Mouse (Mus musculus): ENCODE measurements around the gene Znrf1.
"Not testable (repeated sequence)": the region's sequence is repeated elsewhere in the genome, so short reads cannot be mapped to it uniquely, and the experiment has no call there.

Znrf1 gene

DNA sequence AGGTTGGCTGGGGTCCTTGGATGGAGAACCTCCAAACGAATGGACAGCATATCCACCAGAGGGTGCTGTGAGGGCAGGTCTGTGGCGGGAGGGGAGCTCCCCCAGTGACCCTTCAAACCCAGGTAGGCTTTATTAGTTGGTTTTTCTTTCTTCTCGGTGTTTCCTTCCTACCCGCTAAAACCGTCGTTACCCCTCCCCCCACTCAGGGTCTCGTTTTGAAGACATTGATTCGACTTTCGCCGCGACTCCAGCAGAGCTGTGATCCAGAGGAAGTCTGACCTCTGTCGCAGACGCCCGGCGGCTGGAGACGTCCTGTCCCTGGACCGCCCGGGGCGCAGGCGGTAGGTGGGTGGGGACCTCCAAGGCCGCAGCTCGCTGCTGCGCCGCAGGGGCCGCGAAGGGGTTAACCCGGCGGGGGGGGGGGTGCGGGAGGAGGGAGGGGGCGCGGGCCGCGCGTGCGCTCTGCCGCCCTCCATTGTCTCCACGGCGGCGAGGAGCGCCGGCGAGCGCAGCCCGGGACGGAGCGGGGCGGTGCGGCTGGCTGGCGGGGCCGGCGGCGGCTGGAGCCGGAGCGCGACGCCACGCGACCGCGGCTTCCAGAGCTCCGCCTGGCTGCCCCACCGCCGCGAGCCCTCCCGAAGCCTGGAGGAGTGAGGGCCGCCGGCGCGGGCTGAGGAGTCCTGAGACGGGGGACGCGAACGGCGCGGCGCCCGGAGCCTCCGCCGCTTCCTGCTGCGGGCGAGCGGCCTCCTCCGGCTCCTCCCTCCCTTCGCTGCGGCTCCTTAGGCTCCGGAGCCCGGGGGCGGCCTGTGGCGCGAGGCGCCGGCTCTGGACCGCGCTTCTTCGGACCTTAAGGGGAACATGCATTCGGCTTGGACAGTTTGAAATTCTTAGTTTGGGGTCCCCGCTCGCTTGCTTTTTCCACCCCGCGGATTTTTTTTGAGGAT is at the start of gene Znrf1:
TSS of gene Znrf1 (plus strand) at position 67 of the 947 bp plus-strand sequence.
- DNase-seq: peak; percentile 81

DNA sequence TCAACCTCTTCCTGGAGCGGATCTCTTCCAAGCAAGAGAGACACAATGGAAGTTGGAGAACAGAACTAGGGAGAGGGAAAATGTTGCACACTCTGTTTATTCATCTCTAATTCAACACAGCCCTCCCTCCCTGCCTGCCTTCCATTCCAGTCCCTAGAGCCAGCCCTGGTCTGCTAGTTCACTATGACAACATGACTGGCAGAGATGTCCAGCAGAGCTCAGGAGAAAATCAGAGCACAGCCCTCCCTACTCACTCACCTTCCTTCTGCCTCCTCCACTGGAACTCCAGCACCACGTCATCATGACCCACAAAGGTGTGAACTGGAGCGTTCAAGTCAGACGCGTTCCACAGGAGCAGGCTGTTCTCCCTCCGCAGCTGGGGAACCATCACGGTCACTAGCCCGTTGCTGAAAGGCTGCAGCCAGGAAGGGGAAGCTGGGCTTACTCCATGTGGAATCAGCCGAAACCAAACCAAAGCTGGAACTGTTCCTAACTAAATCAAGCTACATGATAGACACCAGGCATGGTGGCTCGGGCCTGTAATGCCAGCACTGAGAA is 45.8 kb upstream of the Znrf1 start:
- no peak for DNase-seq

DNA sequence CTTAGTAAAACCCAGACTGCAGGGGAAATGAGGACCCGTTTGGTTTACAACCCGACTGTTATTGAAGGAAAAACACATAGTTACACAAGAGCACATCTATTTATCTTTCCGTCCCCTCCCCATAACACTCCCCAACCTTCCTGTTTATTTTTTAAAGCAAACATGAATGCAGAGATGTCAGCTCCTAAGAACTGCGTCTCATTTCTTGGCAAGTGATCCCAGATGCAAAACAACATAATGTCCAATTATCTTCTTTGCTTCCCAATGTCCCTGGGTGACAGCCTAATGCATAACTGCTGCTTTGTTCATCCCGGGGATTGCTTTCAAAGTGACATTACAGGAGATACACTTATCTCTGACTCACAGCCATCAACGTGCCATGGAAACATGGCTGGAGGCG is 44.7 kb upstream of the Znrf1 start:
- no peak for DNase-seq

DNA sequence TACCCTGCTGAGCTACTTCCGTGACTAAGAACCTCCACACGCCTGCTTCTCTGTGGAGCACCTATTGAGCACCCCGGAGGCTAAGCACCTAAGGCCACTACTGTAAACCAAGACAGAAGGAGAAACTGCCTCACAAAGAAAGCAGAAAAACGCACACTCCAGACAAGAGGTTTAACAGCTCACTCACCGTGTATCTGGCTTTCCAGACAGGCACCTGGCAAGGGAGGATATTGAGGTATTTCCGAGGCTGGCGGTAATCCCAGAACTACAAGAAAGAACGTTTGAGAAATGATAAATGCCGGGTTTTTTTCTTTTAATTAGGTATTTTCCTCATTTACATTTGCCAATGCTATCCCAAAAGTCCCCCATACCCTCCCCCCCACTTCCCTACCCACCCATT is 43.4 kb upstream of the Znrf1 start:
- no peak for DNase-seq

DNA sequence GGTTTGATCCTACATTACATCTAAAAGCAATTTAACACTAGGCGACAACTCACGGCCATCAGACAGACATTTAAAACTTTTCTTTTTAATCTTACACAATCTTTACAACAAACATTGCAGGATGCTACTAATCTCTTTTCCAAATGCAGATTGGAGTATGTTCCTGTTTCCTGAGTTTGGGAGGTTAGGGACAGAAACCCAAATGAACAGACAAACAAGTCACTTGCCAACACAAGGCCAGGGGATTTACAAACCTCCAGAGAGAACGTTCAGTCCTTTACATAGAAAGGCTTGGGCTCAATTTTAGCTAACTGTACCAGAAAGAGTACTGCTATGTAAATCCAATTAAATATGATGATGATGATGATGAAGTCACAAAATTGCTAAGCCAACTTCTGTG is 42.7 kb upstream of the Znrf1 start:
- no peak for DNase-seq

DNA sequence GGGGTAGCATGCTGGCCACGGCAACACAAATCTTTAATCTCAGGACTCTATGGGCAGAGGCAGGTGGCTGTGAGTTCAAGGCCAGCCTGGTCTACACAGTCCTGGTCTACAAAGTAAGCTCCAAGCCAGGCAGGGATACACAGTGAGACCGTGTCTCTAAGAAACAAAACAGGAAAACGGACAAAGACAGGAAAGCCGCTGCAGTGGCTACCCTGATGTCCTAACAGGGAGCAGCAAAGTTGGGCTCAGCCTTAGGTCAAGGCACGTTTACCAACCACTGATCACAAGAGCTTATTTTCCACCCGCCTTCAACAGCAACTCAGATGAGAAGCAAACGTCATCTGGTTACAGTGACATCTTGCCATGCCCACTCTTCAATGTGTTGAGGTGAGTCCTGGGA is 39.6 kb upstream of the Znrf1 start:
- DNase-seq: peak; percentile 24

DNA sequence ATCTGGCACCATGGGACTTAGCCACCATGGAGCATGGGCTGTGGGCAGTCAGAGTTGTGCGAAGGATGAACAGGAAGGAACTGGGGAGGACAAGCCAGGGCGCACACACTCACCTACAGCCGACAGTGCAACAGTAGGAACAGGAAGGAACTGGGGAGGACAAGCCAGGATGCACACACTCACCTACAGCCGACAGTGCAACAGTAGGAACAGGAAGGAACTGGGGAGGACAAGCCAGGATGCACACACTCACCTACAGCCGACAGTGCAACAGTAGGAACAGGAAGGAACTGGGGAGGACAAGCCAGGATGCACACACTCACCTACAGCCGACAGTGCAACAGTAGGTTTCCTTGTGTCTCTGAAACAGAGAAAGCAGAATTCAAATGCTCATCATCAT is 37.6 kb upstream of the Znrf1 start:
- DNase-seq: not testable (repeated sequence)

DNA sequence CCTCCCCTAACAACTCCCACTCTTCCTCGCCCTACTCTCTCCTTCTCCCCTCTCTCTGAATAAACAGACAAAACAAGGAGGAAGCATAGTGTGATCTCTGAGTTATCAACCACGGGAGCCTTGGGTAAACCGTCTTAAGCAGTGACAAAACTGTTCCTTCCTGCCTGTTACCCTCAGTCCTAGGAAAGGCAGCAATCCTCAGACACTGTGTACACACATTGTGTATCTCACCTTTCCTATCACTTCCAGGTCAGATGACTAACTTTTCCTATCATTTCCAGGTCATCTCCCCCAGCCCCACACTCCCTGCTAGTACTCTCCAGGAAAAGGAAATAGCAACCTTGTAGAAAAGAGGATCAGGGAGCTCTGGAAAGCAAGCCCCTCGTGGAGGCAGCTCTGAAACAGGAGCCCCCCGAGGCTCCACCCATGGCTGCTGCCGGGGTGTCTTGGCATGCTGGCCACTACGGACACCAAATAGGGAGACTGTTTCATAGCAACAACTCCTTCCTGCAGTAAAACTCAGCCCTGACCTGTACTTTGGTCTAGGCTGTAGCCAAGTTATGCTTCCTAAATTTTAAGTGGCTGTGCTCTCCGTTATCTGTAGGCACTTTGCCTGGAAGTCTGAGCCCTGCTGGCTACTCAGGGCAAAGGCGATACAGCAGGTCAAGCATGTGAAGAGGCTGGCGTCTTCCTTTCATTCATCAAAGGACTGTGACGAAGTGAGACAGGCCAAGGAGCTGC is 34.0 kb upstream of the Znrf1 start:
- no peak for DNase-seq

DNA sequence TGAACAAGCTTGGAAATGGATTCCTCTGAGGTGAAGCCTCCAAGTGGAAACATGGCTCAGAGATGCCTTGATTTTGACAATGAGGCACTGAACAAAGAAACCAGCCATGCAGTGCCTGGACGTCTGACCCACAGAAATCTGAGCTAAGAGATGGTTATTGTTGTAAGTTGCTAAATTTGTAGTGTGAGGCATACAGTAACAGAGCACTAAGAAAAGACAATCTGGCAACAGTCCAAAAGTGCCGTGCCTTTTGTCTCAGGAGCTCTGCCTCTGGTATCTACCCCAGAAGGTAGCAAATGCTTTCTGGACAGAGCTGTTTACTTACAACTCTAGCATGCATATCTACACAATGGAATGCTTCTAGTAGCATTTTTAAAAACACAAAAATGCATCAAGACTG is 27.3 kb upstream of the Znrf1 start:
- DNase-seq: no peak

DNA sequence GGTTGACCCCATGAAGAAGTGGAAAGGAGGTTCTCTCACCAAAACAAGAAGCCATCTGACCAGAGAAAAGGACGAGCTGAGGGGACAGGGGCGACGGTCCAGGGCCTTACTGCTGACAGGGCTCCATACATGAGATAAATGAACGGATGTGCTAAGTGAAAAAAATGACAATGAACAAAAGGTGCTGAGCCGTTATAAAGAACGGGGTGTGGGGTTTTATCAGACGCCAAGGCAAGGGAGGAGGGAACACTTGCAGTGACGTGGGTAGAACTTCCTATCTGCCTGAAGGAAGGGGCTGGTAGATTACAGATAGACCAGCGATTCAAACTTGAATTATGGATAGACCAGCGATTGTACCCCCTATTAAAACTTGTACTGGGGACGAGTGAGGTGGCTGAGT is 26.6 kb upstream of the Znrf1 start:
- no peak for DNase-seq

DNA sequence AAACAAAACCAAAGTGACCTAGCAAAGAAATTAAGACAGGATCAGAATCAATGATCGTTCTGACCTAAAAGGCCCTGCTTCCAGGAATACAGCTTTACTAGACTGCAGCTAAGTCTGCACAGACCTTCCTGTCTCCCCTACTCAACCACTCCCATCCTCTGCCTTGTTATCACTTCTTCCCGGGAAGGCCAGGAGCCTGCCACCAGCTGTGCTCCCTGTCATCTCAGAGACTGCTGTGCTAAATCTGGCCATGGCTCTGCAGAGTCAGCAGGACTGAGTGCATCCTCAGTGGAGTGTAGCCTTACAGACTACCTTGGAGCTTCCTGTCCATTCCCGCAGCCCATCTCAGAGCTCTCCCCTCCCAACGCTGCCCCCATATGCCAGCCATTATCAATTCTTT is 25.5 kb upstream of the Znrf1 start:
- DNase-seq: no peak

DNA sequence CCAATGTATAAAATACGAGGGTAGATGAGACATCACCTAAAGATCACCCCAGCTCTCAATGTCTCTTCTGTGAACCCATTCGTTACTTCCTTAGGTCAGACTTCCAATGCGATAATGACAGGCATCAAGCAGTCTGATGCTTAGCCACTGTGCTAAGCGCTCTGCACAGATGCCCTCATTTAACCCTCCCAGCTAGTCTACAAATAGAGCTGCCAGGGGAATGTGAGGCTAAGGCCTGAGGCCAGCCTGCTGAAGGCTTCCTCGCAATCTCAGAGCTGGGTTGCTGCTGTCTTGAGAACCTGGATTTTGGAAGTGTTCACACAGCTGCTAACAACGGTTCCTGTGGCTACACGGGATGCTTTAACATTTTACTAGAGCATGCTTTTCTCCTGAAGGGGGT is 23.0 kb upstream of the Znrf1 start:
- DNase-seq: no peak

DNA sequence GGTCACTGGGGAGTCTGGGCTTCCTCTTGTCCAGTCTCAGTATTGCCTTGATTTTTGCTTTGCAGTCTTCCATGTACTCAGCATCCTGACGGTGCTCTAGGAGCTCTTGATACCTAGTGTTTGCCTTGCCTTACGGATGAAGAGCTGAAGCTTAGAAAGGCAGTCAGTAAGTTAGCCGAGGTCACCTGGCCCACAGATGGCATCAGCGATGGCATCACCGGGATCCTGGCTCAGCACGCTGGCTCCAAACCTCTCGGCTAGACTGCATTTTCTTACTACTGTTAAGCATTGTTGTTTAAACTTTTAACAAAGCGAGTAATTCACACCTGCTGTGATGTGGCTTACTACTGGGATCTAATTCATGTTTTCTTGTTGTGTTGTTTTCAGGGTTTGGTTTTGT is 22.5 kb upstream of the Znrf1 start:
- no peak for DNase-seq

DNA sequence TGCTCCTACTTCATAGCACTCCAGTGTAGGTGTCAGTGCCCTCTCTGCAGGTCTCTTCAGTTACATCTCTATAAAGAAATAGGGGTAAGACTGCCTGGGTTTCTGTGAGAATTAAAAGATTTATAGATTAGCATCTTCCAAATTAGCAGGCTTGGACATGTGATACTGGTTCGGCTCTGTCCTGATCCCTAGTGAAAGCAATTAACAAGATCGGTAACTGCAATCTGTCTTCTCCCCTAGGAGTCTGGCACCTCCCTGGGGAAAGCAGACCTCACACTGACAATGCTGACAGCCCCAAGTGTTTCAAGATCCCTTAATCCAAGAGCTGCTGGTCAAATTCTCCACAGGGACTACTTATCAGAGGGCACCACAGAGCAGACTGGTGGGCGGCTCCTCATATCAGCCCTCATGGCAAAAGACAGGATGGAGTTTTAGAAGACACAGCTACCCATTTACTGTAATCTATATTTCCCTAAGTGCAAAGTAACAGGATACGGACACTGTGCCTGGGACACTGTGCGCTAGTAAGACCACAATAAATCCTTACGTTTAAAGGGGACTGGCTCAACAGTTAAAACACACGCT is 19.4 kb upstream of the Znrf1 start:
- no peak for DNase-seq

DNA sequence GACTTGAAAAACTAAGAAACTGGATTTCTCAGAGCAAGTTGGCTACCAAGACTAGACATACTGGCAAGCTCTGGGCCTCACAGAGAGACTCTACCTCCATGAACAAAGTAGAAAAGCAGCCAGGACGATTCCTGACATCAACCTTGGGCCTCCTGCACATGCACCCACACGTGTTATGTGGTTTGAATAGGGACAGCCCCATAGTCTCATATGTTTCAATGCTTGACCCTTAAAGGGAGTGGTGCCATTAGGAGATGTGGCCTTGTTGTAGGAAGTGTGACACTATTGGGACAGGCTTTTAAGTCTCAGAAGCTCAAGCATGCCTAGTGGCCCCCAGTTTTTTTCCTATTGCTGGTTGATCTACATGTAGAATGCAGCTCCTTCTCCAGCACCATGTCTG is 18.4 kb upstream of the Znrf1 start:
- DNase-seq: no peak

DNA sequence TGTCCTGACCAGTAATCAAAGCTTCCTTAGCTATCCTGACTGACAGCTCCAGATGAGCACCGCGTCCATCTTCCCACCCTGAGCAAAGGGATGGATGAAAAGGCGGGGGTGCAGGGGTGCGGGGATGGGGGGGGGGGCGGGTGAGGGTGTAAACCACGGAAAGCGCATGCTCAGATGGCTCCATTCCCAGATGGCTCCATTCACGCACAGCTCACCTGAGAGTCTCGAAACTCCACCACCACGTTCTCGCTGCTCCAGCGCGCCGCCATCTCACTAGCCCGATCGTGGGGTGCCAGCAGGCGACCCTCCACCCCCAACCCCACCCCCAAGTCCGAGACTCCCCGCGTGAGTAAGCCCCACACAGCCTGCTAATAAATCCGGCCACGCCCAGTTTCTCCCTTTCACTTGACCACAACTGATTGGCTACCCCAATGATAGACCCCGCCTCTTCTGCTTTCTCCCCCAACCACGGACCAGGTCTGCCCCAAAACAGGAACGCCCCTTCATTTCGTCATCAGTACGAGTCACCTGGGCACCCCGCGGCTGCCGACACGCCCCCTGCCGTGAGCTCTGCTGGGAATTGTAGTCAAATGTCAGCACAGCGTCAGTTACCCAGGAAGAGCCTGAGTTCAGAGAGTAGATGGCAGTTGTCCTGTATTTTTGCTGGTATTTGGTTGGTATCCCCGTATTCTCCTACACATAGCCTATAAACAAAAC is 14.0 kb upstream of the Znrf1 start, which contains the start of gene Wdr59:
TSS of gene Wdr59 (minus strand) at position 380 of the 717 bp plus-strand sequence.
- DNase-seq: peak; percentile 98

DNA sequence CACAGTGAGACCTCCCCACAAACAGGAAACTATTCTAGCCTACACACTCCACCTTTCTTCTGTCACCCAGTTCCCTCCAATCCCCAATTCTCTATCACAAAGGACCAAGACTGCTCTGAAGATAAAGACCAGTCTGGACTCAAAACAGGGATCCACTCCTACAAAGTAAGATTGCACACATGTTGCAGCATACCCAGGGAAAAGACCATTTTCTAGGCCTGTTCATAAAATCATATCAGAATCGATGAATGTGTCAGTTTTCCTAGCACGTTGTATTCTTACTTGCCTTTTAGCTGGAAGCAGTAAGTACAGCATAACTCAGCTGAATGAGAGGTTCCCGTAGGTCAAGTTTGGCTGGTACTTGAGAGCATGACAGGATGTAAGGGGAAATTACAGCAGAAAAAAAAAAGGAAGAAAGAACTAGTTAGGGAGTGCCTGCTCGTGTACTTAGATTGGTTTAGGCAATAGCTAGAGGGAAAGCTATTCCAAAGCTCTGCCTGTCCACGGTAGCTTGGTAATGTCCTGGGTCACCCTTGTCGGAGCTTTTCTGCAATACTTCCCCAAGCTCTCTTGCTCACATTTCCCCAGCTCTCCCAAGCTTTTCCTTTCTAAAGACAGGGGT is 9.4 kb upstream of the Znrf1 start:
- no peak for DNase-seq

DNA sequence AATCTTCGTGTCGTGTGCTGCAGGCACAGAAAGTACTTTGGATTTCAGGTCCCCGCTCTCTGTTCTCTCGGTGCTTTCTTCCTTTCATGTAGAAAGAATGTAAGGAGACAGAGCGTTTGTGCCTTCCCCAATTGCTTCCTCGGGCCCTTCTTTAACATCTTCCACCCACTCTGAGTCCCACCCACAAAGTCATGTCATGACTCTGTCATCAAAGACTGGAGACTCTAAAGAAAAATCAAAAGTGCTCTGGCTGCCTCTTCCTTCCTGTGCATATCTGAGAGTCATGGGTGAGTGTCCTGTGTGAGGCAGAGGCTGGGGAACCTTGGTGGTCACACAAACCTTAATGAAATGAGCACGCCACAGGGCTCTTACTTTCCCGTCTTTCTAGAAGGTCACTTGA is 8.7 kb upstream of the Znrf1 start:
- DNase-seq: no peak

DNA sequence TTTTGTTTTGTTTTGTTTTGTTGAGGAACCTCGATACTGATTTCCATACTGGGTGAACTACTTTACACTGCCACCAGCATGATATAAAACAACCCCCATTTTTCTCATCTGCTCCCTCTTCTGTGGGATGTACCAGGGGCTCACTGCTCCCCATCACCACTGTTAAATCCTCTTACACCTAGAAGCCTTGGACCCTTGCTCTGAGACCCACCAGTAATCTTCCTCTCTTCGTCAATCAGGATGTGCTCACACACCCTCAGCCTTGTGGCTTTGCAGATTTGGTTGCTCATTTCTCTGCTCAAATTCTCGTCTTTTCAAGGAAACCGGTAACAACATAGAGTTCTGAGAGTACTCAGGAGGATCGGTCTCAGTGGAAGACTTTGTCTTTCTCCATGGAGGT is 7.8 kb upstream of the Znrf1 start:
- no peak for DNase-seq

DNA sequence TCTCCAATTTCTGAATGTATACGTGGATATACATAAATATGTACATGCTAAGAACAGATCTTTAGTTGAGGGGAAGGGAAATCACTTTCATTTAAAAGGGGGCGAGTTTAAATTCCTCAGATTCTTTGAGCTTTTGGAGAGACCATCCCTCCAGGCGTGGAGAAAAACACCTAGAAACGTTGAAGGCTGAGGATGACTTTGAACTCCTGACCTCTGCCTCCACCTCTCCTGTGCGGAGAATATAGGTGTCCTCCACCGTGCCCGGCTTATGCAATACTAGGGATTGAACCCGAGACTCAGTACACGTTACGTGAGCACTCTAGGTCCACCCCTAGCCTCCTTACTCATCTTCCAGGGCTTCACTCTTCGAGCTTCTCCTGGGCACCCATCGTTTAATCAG is 4.7 kb upstream of the Znrf1 start:
- DNase-seq: no peak

DNA sequence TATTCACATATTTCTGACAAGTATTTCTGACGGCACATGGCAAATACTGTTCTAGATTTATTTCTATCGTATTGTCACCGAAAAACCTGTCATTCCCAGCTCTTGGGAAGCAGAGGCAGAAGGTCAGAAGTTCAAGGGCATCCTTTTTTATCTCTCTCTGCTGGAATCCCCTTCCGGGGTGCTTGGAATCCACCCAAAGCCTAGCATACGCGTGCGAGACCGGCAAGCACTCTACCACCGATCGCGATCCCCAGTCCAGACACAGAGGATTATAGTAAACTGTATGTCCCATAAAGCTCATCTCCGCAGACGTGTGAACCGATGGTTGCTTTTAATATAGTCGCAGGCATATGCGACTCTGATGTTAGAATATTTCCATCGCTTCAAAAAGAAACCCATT is 4.3 kb upstream of the Znrf1 start:
- no peak for DNase-seq

DNA sequence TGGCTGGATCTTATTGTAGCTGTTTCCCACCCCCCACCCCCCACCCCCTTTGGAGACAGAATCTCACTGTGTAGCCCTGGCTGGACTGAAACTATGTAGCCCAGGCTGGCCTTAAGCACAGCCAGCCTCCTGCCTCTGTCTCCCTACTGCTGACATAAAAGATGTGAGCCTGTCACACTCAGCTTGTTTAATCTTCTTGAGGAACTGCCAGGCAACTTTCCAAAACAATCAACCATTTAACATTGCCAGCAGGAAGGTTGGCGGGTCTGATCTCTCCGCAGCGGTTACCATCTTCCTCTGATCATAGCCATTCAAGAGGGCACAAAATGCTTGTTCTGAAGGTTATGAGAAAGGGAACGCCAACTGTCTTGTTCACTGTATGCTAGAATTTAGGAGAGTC is 2.4 kb upstream of the Znrf1 start:
- DNase-seq: no peak

All from lung, postnatal 14 days (tissue).